Mouse (Mus musculus): Measurements from ENCODE around the gene Setd1a. TPM values are rescaled to one million over a fixed set of nuclear protein-coding genes. Genes with fewer than 3 reads are reported as not detected.
A peak's percentile ranks its signal among the peaks of the same experiment; 100 is the strongest.
"Not testable (repeated sequence)": the region's sequence is repeated elsewhere in the genome, so short reads cannot be mapped to it uniquely, and the experiment has no call there.

The Setd1a gene
- total and polyA plus RNA-seq, 2 experiments from 2014 or later, result 16.0 to 17.8 TPM

DNA sequence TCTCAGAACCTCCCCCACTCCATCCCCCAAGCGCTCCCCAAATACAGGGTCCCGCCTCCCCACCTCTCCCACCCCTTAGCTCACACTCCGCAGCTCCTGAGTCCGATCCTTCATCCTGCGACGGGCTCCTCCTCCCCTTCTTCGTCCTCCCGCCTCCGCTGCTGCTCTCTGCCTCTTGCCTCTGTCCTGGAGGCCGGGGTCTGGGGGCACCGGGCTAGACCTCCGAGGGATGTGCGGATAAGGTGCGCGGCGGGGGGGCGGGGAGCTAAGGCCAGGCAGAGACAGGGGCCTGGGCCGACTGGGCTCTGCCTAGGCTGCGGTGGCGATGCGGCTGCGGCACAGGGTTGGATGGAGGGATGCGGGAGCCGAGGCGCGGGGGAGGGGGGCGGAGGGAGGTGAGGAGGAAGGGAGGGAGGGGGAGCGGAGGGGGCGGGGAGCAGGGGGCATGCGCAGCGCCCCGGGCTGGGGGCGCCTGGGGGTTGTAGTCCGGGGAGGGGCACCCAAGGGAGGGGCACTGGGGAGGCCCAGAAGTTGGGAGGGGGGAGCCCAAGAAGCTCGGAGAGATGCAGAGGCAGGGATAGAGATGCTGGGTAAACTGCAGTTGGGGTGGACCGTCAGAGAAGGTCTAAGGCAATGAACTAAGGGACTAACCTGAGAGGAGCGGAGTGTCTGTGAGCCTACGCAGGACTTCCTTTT, 47.9 kb downstream of the Setd1a start, which contains the start of the genes Stx4a and Stx1b:
Gene Stx4a (plus strand): TSS at position 119 of the 696 bp plus-strand sequence.
Gene Stx1b (minus strand): TSS at position 374 of the 696 bp plus-strand sequence.
- peak; percentile 87 for DNase-seq (ENCODE audit: low spot score)
- Histone ChIP-seq H3K36me3 (ENCODE audit: insufficient read depth, low read length) (no peaks in the 10 kb centered on the region), H3K9me3 (ENCODE audit: low read length) (no peaks in the 10 kb centered on the region), H3K4me3 (ENCODE audit: low read length) (peak within 1 kb of the TSS; percentile 83), H3K27me3 (ENCODE audit: insufficient read depth, low read length) (no peaks in the 10 kb centered on the region), H3K9ac (replicated peaks; ENCODE audit: low read length) (peak within 1 kb of the TSS; percentile 82), H3K4me2 (ENCODE audit: low read depth, low read length) (peak within 1 kb of the TSS; percentile 68), H3K27ac (peak within 1 kb of the TSS; percentile 93), H3K4me1 (ENCODE audit: insufficient read depth, low read length) (0 out of 2 replicates have a peak, but pooled peaks cover 11% of the 10 kb centered on the region)
- no peak for TF ChIP-seq CTCF (IDR thresholded peaks at IDR 0.05; ENCODE audit: low read depth)
- ATAC-seq, result peak; percentile 88
- WGBS, result 2% methylated on average over 35 of the region's 38 CpGs

GRCm38 (mm10) chr7:127835550-127835949, 59.1 kb downstream of the Setd1a start:
- no peaks in the 10 kb centered on the region for H3K4me1 ChIP-seq (ENCODE audit: insufficient read depth, low read length)
- TF ChIP-seq CTCF (IDR thresholded peaks at IDR 0.05; ENCODE audit: low read depth), result no peak
- no peak overlapping the region for H3K4me2 ChIP-seq (ENCODE audit: low read depth, low read length)
- no peaks in the 10 kb centered on the region for H3K36me3 ChIP-seq (ENCODE audit: insufficient read depth, low read length)
- no peak overlapping the region for H3K4me3 ChIP-seq (ENCODE audit: low read length)
- no peaks in the 10 kb centered on the region for H3K9me3 ChIP-seq (ENCODE audit: low read length)
- 96% methylated on average over 2 of the region's 2 CpGs for WGBS
- H3K27me3 ChIP-seq (ENCODE audit: insufficient read depth, low read length), result no peaks in the 10 kb centered on the region
- no peak overlapping the region for H3K9ac ChIP-seq (replicated peaks; ENCODE audit: low read length)
- no peak for ATAC-seq
- no peak overlapping the region for H3K27ac ChIP-seq
- DNase-seq (ENCODE audit: low spot score), result no peak

- no peak for DNase-seq (ENCODE audit: low spot score)
- Histone ChIP-seq H3K4me1 (ENCODE audit: insufficient read depth, low read length) (no peaks in the 10 kb centered on the region), H3K27me3 (ENCODE audit: insufficient read depth, low read length) (no peaks in the 10 kb centered on the region), H3K4me2 (ENCODE audit: low read depth, low read length) (no peak overlapping the region), H3K27ac (no peak overlapping the region), H3K36me3 (ENCODE audit: insufficient read depth, low read length) (no peaks in the 10 kb centered on the region), H3K9ac (replicated peaks; ENCODE audit: low read length) (no peak overlapping the region), H3K4me3 (ENCODE audit: low read length) (no peak overlapping the region), H3K9me3 (ENCODE audit: low read length) (no peaks in the 10 kb centered on the region)
- no peak for TF ChIP-seq CTCF (IDR thresholded peaks at IDR 0.05; ENCODE audit: low read depth)
- 90% methylated on average over 5 of the region's 5 CpGs for WGBS
- ATAC-seq, result no peak
These were observed 61.0 kb downstream of the Setd1a start for GRCm38 (mm10) chr7:127837473-127837872.

DNA sequence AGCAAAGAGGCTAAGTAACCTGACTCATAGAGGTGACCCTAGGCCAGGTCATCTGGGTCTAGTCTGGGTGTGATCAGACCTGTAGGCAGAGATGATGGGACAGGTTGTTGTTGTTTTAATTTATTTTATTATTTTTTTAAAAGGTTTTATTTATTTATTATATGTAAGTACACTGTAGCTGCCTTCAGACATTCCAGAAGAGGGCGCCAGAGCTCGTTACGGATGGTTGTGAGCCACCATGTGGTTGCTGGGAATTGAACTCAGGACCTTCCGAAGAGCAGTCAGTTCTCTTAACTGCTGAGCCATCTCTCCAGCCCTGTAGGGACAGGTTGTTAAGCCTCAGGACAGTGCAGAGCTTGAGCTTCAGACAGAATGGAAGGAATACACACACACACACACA, 61.4 kb downstream of the Setd1a start:
- H3K4me1 ChIP-seq (ENCODE audit: insufficient read depth, low read length); H3K9me3 ChIP-seq (ENCODE audit: low read length); ATAC-seq; H3K27me3 ChIP-seq (ENCODE audit: insufficient read depth, low read length); H3K4me3 ChIP-seq (ENCODE audit: low read length); DNase-seq (ENCODE audit: low spot score); H3K4me2 ChIP-seq (ENCODE audit: low read depth, low read length); H3K9ac ChIP-seq (replicated peaks; ENCODE audit: low read length); H3K27ac ChIP-seq; H3K36me3 ChIP-seq (ENCODE audit: insufficient read depth, low read length): not testable (repeated sequence)
- WGBS, result 79% methylated on average over 4 of the region's 4 CpGs

GRCm38 (mm10) chr7:127840031-127840430, 63.6 kb downstream of the Setd1a start:
- not testable (repeated sequence) for DNase-seq (ENCODE audit: low spot score); H3K27me3 ChIP-seq (ENCODE audit: insufficient read depth, low read length); H3K9ac ChIP-seq (replicated peaks; ENCODE audit: low read length); H3K9me3 ChIP-seq (ENCODE audit: low read length); H3K4me1 ChIP-seq (ENCODE audit: insufficient read depth, low read length); H3K4me3 ChIP-seq (ENCODE audit: low read length); ATAC-seq
- H3K4me2 ChIP-seq (ENCODE audit: low read depth, low read length), result 0 out of 2 replicates have a peak overlapping the region, but pooled peaks have one; percentile 96
- WGBS, result 78% methylated on average over 2 of the region's 2 CpGs
- peak overlapping the region; percentile 95 for H3K27ac ChIP-seq
- H3K36me3 ChIP-seq (ENCODE audit: insufficient read depth, low read length), result 0 out of 2 replicates have a peak, but pooled peaks cover 13% of the 10 kb centered on the region

DNA sequence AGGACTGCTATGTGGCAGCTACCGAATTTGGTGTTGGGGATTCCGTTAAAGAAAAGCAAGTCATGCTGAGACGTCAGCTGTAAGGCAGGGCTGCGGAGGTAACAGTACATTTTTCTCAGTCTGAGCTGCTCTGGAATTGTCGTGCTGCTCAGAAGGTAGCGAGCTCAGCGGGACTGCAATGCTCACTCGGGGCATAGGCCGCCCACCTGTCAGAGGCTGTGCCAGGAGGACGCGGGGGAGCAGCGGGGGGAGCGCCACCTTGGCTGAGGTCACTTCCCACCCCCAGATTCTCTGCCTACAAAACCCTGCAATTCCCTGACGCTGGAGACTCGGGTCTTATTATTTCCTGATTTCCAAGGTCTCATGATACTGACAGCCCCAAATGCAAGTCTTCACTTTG, 64.4 kb downstream of the Setd1a start:
- Histone ChIP-seq H3K9me3 (ENCODE audit: low read length) (no peaks in the 10 kb centered on the region), H3K4me2 (ENCODE audit: low read depth, low read length) (peak overlapping the region; percentile 96), H3K27ac (peak overlapping the region; percentile 95), H3K27me3 (ENCODE audit: insufficient read depth, low read length) (no peaks in the 10 kb centered on the region), H3K9ac (replicated peaks; ENCODE audit: low read length) (peak overlapping the region; percentile 68), H3K36me3 (ENCODE audit: insufficient read depth, low read length) (0 out of 2 replicates have a peak, but pooled peaks cover 13% of the 10 kb centered on the region), H3K4me1 (ENCODE audit: insufficient read depth, low read length) (no peaks in the 10 kb centered on the region), H3K4me3 (ENCODE audit: low read length) (peak overlapping the region; percentile 81)
- DNase-seq (ENCODE audit: low spot score), result peak; percentile 52
- peak; percentile 31 for ATAC-seq
- 3% methylated on average over 15 of the region's 15 CpGs for WGBS
- TF ChIP-seq CTCF (IDR thresholded peaks at IDR 0.05; ENCODE audit: low read depth), result no peak
